Mouse (Mus musculus): ENCODE measurements around the gene Slc6a9.

Slc6a9 gene

GRCm38 (mm10) chr4:117836204-117836767, 2.0 kb downstream of the Slc6a9 start:
- in situ Hi-C loops (cut with MboI; ENCODE audit: unreplicated experiment in 2 of 2) = loop anchor here in 1 of 2 experiments (10.0 kb wide), 1 partner anchor 459 kb away; the partner anchor contains the start of gene Ptprf

- in situ Hi-C loops (cut with MboI; ENCODE audit: unreplicated experiment in 2 of 2) = loop anchor here in 1 of 2 experiments (10.0 kb wide), 1 partner anchor 458 kb away; the partner anchor contains the start of gene Ptprf
Measured at GRCm38 (mm10) chr4:117837271-117837670, 3.0 kb downstream of the Slc6a9 start.

GRCm38 (mm10) chr4:117839366-117839765, 5.1 kb downstream of the Slc6a9 start:
- in situ Hi-C loops (cut with MboI; ENCODE audit: unreplicated experiment in 2 of 2) = loop anchor here in 1 of 2 experiments (10.0 kb wide), 1 partner anchor 455 kb away; the partner anchor contains the start of gene Ptprf

GRCm38 (mm10) chr4:117840821-117841220, 6.5 kb downstream of the Slc6a9 start:
- in situ Hi-C loops (cut with MboI; ENCODE audit: unreplicated experiment in 2 of 2) = no loop called here

GRCm38 (mm10) chr4:117841566-117841965, 7.3 kb downstream of the Slc6a9 start:
- in situ Hi-C loops (cut with MboI; ENCODE audit: unreplicated experiment in 2 of 2) = no loop called here

GRCm38 (mm10) chr4:117843101-117843500, 8.8 kb downstream of the Slc6a9 start:
- in situ Hi-C loops (cut with MboI; ENCODE audit: unreplicated experiment in 2 of 2) = no loop called here

- in situ Hi-C loops (cut with MboI; ENCODE audit: unreplicated experiment in 2 of 2) = no loop called here
Measured at GRCm38 (mm10) chr4:117844467-117844866, 10.2 kb downstream of the Slc6a9 start.

GRCm38 (mm10) chr4:117845316-117845715, 11.0 kb downstream of the Slc6a9 start:
- in situ Hi-C loops (cut with MboI; ENCODE audit: unreplicated experiment in 2 of 2) = no loop called here

- in situ Hi-C loops (cut with MboI; ENCODE audit: unreplicated experiment in 2 of 2) = no loop called here
Measured at GRCm38 (mm10) chr4:117846261-117846660, 12.0 kb downstream of the Slc6a9 start.

- in situ Hi-C loops (cut with MboI; ENCODE audit: unreplicated experiment in 2 of 2) = no loop called here
Measured at GRCm38 (mm10) chr4:117847011-117847410, 12.7 kb downstream of the Slc6a9 start.

GRCm38 (mm10) chr4:117849063-117849462, 14.8 kb downstream of the Slc6a9 start:
- in situ Hi-C loops (cut with MboI; ENCODE audit: unreplicated experiment in 2 of 2) = no loop called here

GRCm38 (mm10) chr4:117849506-117849905, 15.2 kb downstream of the Slc6a9 start:
- in situ Hi-C loops (cut with MboI; ENCODE audit: unreplicated experiment in 2 of 2) = no loop called here

GRCm38 (mm10) chr4:117850176-117850575, 15.9 kb downstream of the Slc6a9 start:
- in situ Hi-C loops (cut with MboI; ENCODE audit: unreplicated experiment in 2 of 2) = loop anchor here in 1 of 2 experiments (10.0 kb wide), 1 partner anchor 145 kb away; no protein-coding TSS in a partner anchor

- in situ Hi-C loops (cut with MboI; ENCODE audit: unreplicated experiment in 2 of 2) = loop anchor here in 1 of 2 experiments (10.0 kb wide), 1 partner anchor 146 kb away; no protein-coding TSS in a partner anchor
Measured at GRCm38 (mm10) chr4:117850871-117851270, 16.6 kb downstream of the Slc6a9 start.

- in situ Hi-C loops (cut with MboI; ENCODE audit: unreplicated experiment in 2 of 2) = loop anchor here in 1 of 2 experiments (10.0 kb wide), 1 partner anchor 148 kb away; no protein-coding TSS in a partner anchor
Measured at GRCm38 (mm10) chr4:117852152-117852868, 18.0 kb downstream of the Slc6a9 start.

- in situ Hi-C loops (cut with MboI; ENCODE audit: unreplicated experiment in 2 of 2) = loop anchor here in 1 of 2 experiments (10.0 kb wide), 1 partner anchor 150 kb away; no protein-coding TSS in a partner anchor
Measured at GRCm38 (mm10) chr4:117855146-117855545, 20.8 kb downstream of the Slc6a9 start.

GRCm38 (mm10) chr4:117858794-117859193, 24.5 kb downstream of the Slc6a9 start:
- in situ Hi-C loops (cut with MboI; ENCODE audit: unreplicated experiment in 2 of 2) = loop anchor here in 1 of 2 experiments (10.0 kb wide), 1 partner anchor 154 kb away; no protein-coding TSS in a partner anchor

- in situ Hi-C loops (cut with MboI; ENCODE audit: unreplicated experiment in 2 of 2) = no loop called here
Measured at GRCm38 (mm10) chr4:117860570-117860969, 26.3 kb downstream of the Slc6a9 start.

- in situ Hi-C loops (cut with MboI; ENCODE audit: unreplicated experiment in 2 of 2) = no loop called here
Measured at GRCm38 (mm10) chr4:117862823-117863222, 28.5 kb downstream of the Slc6a9 start.

- in situ Hi-C loops (cut with MboI; ENCODE audit: unreplicated experiment in 2 of 2) = no loop called here
Measured at GRCm38 (mm10) chr4:117866083-117866482, 31.8 kb downstream of the Slc6a9 start.

- in situ Hi-C loops (cut with MboI; ENCODE audit: unreplicated experiment in 2 of 2) = no loop called here
Measured at GRCm38 (mm10) chr4:117867000-117867399, 32.7 kb downstream of the Slc6a9 start.

Measured in v-Abl transformed pro-B cells (cell line).